Mouse (Mus musculus): Measurements from ENCODE around the gene Slc22a15.
A peak's percentile ranks its signal among the peaks of the same experiment; 100 is the strongest.
"Not testable (repeated sequence)": the region's sequence is repeated elsewhere in the genome, so short reads cannot be mapped to it uniquely, and the experiment has no call there.

Gene Slc22a15

GRCm38 (mm10) chr3:101867001-101867421, 57.2 kb downstream of the Slc22a15 start:
- no peak for DNase-seq (ENCODE audit: low read depth, low spot score)

GRCm38 (mm10) chr3:101861856-101862255, 62.4 kb downstream of the Slc22a15 start:
- no peak for DNase-seq (ENCODE audit: low read depth, low spot score)

GRCm38 (mm10) chr3:101860151-101860550, 64.1 kb downstream of the Slc22a15 start:
- no peak for DNase-seq (ENCODE audit: low read depth, low spot score)

- no peak for DNase-seq (ENCODE audit: low read depth, low spot score)
These were observed 64.5 kb downstream of the Slc22a15 start for GRCm38 (mm10) chr3:101859740-101860139.

GRCm38 (mm10) chr3:101854075-101854474, 70.2 kb downstream of the Slc22a15 start:
- DNase-seq (ENCODE audit: low read depth, low spot score) = no peak

- no peak for DNase-seq (ENCODE audit: low read depth, low spot score)
These were observed 72.9 kb downstream of the Slc22a15 start for GRCm38 (mm10) chr3:101851363-101851762.

- peak; percentile 24 for DNase-seq (ENCODE audit: low read depth, low spot score)
These were observed 75.4 kb downstream of the Slc22a15 start, which contains the start of gene Mab21l3 for GRCm38 (mm10) chr3:101848816-101849215. Mab21l3 (minus strand) TSS chr3:101848959.

- no peak for DNase-seq (ENCODE audit: low read depth, low spot score)
These were observed 78.2 kb downstream of the Slc22a15 start for GRCm38 (mm10) chr3:101846096-101846495.

GRCm38 (mm10) chr3:101842372-101843094, 81.7 kb downstream of the Slc22a15 start:
- DNase-seq (ENCODE audit: low read depth, low spot score) = no peak

- peak; percentile 44 for DNase-seq (ENCODE audit: low read depth, low spot score)
These were observed 84.9 kb downstream of the Slc22a15 start for GRCm38 (mm10) chr3:101839327-101839726.

- no peak for DNase-seq (ENCODE audit: low read depth, low spot score)
These were observed 87.3 kb downstream of the Slc22a15 start for GRCm38 (mm10) chr3:101836971-101837370.

- DNase-seq (ENCODE audit: low read depth, low spot score) = no peak
These were observed 87.7 kb downstream of the Slc22a15 start for GRCm38 (mm10) chr3:101836532-101836931.

- peak; percentile 90 for DNase-seq (ENCODE audit: low read depth, low spot score)
These were observed 88.2 kb downstream of the Slc22a15 start for GRCm38 (mm10) chr3:101836045-101836444.

- peak; percentile 22 for DNase-seq (ENCODE audit: low read depth, low spot score)
These were observed 92.9 kb downstream of the Slc22a15 start for GRCm38 (mm10) chr3:101831189-101831858.

GRCm38 (mm10) chr3:101829881-101830616, 94.2 kb downstream of the Slc22a15 start:
- no peak for DNase-seq (ENCODE audit: low read depth, low spot score)

- no peak for DNase-seq (ENCODE audit: low read depth, low spot score)
These were observed 95.7 kb downstream of the Slc22a15 start for GRCm38 (mm10) chr3:101828595-101828994.

GRCm38 (mm10) chr3:101827220-101827715, 97.0 kb downstream of the Slc22a15 start:
- no peak for DNase-seq (ENCODE audit: low read depth, low spot score)

GRCm38 (mm10) chr3:101824338-101824737, 99.9 kb downstream of the Slc22a15 start:
- no peak for DNase-seq (ENCODE audit: low read depth, low spot score)

- DNase-seq (ENCODE audit: low read depth, low spot score) = no peak
These were observed 102.2 kb downstream of the Slc22a15 start for GRCm38 (mm10) chr3:101822052-101822451.

- DNase-seq (ENCODE audit: low read depth, low spot score) = not testable (repeated sequence)
These were observed 103.5 kb downstream of the Slc22a15 start for GRCm38 (mm10) chr3:101820708-101821107.

GRCm38 (mm10) chr3:101816006-101816405, 108.2 kb downstream of the Slc22a15 start:
- DNase-seq (ENCODE audit: low read depth, low spot score) = no peak

- DNase-seq (ENCODE audit: low read depth, low spot score) = no peak
These were observed 109.5 kb downstream of the Slc22a15 start for GRCm38 (mm10) chr3:101814790-101815189.

Data from ES-CJ7 (cell line).